Mouse (Mus musculus) spleen, postnatal 4 days (tissue): ENCODE results near the gene Fcho2.

Source experiments
- DNase-seq, 2 experiments: peaks; one replicate each; pipeline ENCODE4 v3.0.0; 2022; ENCODE audit warnings: low spot score in 2 of 2

Fcho2 gene

DNA sequence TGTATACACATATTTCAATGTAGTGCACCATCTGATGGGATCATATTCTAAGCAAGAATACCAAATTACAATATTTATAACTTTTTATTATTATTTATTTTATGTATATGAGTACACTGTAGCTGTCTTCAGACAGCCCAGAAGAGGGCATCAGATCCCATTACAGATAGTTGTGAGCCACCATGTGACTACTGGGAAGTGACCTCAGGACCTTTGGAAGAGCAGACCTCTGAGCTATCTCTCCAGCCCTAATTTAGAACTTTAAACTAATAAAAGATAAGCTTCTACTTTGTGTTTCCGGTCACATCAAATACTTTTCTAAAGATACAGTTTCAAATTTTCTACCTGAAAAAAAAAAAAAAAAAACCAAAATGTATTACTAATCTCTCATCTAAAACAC lies 6.2 kb downstream of the Fcho2 start:
- no peak for DNase-seq

DNA sequence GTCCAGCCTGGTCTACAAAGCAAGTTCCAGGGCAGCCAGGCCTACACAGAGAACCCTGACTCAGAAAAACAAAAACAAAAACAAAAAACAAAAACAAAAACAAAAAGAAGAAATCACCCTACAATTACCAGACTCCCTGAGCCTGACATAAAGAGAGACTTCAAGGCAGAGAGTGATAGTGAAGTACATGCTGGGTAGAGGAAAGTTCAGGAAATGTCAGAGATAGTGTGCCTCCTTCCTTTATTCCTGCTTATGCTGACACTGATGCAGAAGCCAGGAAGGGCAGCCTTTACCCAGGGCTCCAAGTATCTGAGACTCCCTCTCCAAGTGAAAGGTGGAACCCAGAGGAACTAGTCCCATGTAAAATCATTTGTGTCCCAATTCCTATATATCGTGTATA lies 10.8 kb downstream of the Fcho2 start:
- peak in 1 of 2 experiments; percentile 38 for DNase-seq

DNA sequence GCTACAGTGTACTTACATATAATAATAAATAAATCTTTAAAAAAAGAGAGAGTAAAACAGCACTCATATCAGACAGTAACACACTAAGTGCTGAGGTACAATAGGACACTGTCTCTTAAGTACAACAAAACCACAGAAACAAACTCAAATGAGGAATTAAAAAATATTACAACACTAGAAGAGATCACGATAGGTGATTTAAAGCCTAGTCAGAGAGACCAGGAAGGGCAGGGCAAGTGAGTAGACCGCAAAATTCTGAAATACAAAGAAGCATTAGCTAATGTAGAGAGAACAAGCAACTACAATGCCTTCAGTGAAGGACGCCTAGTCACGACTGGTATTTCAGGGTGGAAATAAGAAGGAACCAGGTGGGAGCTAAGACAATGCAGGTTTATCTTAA lies 11.6 kb downstream of the Fcho2 start:
- DNase-seq: peak in 1 of 2 experiments; percentile 37

DNA sequence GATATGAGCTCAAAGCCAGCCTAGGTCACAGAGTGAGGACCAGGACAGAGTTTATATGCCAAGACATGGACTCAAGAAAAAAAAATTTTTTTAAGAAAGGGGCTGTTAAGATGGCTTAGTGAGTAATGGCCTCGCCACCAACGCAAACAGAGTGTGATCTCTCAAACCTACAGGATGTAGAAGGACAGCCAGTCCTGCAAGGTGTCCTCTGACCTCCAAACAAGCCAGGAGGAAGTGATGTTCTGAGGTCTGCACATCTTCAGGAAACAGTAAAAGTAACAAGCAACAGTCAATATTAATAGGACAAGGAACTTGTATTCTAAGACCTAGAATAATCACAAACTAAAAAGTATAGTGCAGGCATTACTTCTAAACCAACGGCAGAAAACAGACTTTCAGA lies 12.3 kb downstream of the Fcho2 start:
- peak in 1 of 2 experiments; percentile 45 for DNase-seq

DNA sequence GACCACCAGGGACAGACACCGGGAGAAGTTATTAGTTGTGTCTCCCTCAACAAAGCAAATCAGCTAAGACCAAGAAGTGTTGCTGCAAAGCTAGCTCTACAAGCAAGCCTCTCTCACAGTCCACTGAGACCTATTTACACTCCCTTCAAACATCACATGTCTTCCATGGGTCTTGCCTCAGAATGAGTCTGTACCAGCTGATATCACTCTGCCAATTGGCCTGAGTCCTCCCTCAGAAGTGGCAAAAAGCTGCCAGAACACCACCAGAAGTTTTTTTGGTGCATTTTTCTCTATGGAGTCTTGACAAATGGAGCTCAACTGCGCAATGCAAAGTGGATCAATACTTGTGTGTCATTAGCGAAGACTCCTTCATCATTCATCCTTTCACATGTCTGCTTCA lies 19.7 kb downstream of the Fcho2 start:
- no peak for DNase-seq

DNA sequence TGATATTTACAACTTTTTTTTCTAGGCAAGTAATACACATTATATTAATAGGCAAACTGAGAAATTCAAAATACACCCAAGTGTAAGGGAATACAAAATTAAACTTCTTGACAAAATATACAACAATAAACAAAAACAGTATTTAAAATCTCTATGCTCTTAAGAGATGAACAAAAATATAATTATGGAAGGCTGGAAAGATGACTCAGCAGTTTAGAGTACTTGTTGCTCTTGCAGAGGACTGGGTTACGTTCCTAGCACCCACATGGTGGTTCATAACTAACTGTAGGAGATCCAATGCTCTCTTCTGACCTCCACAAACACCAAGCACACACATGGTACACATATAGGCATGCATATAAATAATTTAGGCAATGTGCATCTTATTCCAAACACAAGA lies 22.4 kb downstream of the Fcho2 start:
- no peak for DNase-seq

DNA sequence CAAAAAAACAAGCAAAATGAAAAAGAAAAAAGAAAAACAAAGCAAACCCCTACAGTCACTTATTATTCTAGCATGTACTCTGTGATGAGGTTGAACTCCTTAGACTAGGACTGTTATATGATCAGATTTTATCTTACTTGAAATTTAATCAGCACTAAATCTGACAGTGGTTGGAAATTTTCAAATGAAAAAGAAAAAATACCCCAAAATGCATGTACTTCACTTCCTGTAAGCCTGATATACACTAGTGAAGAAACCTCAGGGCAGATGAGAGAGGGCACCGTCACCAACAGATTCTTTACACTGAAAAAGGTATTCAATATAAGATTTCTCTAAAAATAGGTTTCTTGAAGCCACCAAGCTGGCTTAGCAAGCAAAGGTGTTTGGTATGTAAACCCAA lies 23.6 kb downstream of the Fcho2 start:
- DNase-seq: no peak

DNA sequence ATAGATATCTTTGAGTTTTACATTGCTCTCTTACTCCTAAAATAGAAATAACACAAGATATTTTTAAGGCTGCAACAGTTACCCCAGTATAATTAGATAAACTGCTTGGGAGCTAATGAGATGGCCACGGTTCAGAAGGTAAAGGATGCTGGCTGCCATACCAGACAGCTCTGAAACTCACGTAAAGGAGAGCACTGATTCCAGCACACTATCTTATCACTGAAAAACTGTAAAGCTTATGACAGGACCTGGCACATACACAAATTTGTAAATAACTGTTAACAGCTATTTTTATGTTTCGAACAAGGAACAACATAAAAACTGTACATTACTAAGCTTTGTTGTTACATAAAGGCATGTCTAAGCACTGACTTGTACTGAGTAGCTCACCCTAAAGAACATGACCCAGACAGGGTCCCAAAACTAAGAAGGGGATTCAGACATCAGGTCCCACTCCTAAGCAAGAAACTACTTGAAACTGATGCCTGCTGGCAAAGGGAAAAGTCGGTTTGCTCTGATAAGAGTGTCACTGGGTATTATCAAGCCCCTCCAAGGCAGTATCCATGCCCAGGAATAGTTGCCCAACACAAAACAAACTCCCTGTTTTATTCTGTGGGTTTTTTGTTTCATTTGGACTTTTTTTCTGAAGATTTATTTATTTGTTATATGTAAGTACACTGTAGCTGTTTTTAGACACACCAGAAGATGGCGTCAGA lies 28.1 kb downstream of the Fcho2 start:
- DNase-seq: no peak

DNA sequence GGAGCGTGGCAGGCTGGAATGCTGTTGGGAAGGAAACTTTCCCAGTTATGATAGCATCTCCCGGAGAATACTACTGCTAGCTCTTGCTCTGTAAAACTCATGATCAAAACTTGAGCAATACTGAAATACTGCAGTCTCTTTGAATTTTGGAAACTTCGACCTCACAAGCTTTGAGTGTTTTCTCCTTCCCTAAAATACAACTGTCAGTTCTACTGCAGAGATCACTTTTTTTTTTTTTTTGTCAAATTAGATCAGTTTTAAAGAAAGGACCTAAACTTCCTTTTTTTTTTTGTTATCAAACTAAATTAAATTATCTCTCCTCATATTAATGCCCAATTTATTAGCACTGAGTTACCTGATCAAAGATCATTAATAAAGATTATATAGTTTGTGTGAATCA lies 37.3 kb downstream of the Fcho2 start:
- DNase-seq: no peak

DNA sequence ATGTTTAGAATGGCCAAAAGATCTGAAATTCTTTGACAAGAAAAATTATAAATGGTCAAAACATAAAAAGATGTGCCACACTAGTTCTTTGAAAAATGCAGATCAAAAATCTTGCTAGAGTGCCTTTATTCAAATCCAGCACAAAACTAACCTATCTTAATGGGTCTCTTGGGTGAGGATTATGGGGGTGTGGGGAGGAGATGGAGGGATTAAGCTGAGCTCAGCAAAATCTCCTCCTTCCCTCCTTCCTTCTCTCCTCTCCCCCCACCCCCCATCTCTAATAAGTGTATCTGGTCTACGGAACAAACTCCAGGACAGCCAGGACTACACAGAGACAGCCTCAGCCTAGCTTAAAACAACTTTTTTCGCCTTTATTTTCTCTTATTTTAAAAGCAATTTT lies 43.8 kb downstream of the Fcho2 start:
- DNase-seq: no peak

DNA sequence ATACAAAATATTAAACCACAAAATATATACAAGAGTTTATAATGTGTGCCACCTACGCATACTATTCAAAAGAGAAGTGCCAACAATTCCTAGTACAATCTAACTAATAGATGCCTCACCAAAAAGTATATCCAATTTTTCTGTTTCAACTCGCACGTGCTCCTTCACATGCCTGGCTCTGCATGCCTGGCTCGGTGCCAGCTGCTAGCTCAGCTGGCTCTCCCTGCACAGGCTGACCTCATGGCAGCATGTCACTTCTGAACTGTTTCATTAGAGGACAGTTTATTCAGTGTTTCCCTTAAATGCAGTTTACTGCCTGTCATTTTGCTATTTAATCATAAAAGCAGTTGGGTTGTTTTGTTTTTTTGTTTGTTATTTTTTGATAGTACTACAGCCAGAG lies 46.9 kb downstream of the Fcho2 start:
- DNase-seq: peak; percentile 37 to 67

DNA sequence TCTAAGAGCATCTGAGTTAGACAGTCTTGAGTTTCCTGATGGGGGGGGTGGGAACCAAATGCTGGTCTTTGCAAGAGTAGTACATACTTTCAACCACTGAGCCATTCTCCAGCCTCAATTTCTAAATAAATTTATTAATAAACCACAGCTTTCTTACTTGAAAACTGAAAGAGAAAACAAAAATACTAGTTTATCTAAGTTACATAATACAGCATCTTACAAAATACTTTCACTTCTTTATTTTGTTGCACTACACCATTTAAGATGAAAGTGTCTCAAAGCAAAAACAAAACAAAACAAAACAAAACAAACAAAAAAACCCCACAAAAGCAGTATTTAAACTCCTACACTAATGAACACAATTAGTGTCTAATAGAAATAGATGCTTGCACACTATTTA lies 53.5 kb downstream of the Fcho2 start:
- no peak for DNase-seq

DNA sequence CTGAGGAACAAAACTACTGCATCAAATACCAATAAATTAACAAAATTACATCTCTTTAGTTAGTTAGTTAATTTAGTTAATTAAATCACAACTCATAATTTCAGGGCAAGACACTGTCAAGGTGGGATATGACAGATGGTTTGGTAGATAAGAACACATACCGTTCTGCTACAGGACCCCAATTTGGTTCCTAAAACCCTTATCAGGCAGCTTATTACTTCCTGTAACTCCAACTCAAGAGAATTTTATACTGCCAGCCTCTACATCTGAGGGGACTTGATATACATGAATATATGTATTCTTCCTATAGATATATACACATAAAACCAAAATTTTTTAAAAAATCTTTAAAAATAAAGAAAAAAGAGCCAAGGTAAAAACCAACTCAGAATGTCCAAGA lies 59.4 kb downstream of the Fcho2 start:
- no peak for DNase-seq

DNA sequence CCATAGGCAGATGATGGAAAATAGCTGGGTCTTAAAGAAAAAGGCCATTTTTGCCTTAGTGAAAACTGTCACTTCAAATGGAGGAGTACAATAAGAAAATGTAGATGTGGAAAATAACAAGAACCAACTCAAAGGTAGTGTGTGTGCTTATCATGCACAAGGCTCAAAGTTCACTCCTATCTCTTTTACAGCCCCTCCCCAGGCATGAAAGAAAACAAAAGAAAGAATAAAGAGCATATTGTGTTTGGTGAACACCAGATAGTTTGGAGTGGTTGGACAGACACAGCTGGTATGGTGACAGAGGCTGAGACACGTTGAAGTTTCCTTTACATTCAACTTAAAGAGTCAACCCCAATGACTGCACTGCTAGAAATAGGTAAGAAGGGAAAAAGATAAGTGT lies 70.6 kb downstream of the Fcho2 start:
- DNase-seq: no peak

DNA sequence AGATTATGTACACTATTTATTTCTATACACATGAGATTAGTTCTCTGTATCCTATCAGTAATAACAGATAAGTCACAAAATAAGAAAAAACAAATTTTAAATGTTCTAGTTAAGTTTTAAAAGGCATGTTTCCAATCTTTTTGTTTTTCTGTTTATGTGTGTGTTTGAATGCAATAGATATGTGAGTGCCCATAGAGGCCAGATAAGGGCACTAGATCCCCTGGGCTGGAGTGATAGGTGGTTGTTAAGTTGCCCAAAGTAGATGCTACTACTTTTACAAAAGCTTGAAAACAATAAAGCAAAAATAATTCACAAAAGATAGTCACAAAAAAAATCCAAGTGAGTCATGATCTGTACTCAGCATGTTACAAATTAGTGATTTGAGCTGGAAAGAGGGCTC lies 71.4 kb downstream of the Fcho2 start:
- no peak for DNase-seq

DNA sequence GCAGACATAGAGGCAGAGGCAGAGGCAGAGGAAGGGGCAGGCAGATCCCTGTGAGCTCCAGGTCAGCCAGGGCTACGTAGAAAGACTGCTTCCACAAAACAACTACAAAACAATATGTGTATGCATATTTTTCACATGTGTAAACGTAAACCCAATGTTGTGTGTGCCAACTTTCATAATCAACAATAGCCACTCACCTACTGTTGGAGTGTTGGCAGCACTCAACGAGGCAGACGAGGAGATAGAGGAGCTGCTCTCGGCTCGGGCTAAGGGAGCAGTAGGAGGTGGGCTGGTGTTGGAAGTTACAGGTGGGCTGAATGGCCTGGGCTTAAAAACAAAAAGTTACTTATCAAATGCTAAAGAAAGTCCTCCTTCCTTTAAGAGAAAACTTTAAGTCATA lies 72.0 kb downstream of the Fcho2 start:
- DNase-seq: no peak

DNA sequence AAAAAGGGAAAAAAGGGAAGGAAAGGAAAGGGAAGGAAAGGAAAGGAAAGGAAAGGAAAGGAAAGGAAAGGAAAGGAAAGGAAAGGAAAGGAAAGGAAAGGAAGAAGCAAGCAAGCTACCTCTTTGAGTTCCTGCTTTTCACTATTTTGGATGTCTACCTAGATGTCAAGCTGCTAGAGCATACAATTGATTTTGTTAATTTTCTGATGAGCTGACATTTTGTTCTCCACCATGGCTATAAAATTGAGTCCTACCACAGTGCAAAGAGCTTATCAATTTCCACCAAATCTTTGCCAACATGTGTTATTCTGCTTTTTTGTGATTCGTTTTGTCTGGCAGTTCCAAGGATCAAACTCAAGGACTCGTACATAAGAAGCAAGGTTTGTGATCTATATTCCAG lies 77.0 kb downstream of the Fcho2 start:
- no peak for DNase-seq

DNA sequence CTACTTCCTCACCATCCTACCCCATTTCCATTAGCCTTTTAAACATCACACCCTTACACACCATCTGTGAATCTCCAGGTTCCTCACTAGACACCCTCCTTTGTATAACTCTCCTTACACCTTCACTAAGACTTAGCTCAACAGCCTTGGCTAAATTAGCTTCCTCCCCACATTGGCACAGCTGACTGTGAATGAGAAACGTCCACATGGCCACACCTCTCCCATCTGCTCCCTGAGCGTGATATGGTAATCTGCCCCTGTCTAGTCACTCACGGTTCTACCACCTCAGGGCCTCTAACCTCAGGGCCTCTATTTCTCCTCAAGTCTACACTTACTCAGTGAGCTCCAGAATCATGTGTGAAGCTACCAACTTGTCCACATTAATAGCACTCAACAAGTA lies 82.0 kb downstream of the Fcho2 start:
- no peak for DNase-seq

DNA sequence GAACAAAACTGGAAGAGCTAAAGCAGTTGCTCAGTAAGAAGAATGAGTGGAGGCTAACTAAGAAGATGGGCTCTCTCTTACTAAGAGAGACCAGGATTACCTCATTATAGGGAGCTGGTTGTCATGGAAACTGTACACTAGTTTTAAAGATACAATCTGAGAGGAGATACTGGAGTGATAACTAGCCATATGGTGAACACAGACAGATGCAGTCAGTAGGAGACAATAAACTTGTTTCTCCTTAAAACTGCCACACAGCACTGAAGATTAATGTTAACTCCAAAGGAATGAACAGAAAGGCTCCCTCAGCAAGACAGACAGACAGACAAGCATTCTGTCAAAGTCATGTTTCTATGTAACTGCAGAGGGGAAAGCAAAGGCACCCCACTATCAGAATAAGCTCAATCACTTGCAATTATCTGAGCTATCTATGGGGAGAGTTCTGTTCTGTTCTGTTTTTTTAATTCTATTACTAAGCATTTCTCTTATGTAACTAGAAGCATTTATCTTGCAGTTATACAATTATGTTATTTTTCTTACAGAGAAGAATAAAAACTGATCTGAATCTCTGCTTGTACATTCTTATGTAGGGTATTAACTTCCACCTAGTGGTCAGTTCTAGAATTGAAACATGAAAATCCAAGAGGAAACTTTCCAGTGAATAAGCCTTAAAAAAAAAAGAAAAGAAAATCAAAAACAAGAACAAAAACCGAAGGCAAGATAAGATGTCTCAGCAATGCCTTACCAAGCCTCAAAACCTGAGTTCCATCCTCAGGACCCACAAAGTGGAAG lies 85.8 kb downstream of the Fcho2 start:
- DNase-seq: no peak

DNA sequence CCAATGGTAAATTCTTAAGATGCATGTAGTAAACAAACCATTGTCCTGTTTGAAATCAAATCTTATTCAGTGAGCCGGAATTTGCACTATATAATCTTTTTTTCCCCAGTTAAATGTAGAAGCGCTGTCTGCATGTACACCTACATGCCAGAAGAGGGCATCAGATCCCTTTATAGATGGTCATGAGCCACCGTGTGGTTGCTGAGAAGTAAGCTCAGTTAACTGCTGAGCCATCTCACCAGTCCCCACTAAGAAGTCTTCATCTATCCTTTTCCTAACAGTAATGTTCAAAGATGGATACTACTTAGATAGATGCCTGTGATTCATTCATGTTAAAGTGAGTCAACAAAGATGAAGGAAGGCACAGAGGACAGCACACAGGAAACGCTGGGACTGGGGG lies 88.8 kb downstream of the Fcho2 start:
- DNase-seq: peak in 1 of 2 experiments; percentile 43

DNA sequence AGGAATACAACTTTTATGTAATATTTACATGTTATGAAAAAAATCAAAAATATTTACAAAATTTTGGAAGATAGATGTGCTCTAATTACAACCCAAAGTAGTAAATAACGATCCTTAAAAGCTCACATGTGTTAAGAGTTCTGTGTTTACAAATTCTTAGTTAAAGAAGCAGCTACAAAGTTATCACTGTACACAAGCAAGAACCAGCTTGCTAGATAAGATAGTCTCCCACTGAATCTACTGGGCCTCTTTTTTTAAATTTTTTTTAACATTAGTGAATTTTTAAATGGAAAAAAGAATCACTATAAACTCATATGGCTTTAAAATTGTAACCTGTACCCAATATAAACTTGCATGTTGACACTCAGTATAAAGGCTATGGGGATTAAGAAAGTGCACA lies 91.8 kb downstream of the Fcho2 start:
- no peak for DNase-seq

DNA sequence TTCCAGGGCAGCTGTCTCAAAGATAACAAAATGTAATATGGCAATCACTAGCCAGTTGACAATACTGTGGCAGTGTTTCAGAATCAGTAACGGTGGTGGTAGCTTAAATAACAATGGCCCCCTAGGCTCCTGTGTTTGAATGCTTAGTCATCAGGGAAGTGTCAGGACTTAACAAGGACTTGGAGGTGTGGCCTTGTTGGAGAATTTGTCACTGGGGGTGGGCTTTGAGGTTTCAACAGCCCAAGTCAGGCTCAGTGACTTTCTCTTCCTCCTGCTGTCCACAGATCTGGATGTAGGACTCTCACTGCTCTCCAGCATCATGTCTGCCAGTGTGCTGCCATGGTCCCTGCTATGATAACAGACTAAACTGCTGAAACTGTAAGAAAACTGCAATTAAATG lies 93.0 kb downstream of the Fcho2 start:
- peak in 1 of 2 experiments; percentile 40 for DNase-seq

DNA sequence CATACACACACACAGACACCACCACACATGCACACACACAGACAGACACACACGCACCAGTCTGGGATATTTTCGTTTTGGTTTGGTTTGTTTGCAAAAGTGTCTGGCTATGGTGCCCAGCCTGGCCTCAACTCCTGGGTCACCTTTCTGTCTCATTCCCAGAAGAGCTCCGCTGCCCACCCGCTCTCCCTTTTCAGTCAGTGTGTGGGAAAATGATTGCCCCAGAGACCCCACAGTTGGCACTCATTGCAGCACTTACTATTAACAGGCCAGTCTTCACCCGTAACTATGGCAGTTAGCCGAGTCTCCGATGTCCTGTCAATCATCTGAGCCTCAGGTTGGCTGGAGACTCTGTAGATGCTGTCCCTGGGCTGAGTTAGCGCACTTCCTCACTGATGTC lies 99.1 kb downstream of the Fcho2 start:
- peak in 1 of 2 experiments; percentile 52 for DNase-seq
